Mouse (Mus musculus): ENCODE results near the gene Gm20661.
"Not testable (repeated sequence)": the region's sequence is repeated elsewhere in the genome, so short reads cannot be mapped to it uniquely, and the experiment has no call there.

Gene Gm20661

GRCm38 (mm10) chr9:108001922-108002770, 19.3 kb downstream of the Gm20661 start, which contains the start of gene Ip6k1:
Gene Ip6k1, plus strand, starts transcription at chr9:108002501.
- peak; percentile 99 for DNase-seq (ENCODE audit: inconsistent ontology term)

- no peak for DNase-seq (ENCODE audit: inconsistent ontology term)
Measured at GRCm38 (mm10) chr9:108002778-108003530, 20.1 kb downstream of the Gm20661 start.

- peak; percentile 8 for DNase-seq (ENCODE audit: inconsistent ontology term)
Measured at GRCm38 (mm10) chr9:108003531-108003890, 20.7 kb downstream of the Gm20661 start.

GRCm38 (mm10) chr9:108008041-108008440, 25.2 kb downstream of the Gm20661 start:
- DNase-seq (ENCODE audit: inconsistent ontology term), result no peak

- peak; percentile 11 for DNase-seq (ENCODE audit: inconsistent ontology term)
Measured at GRCm38 (mm10) chr9:108010385-108010784, 27.5 kb downstream of the Gm20661 start.

GRCm38 (mm10) chr9:108013577-108013976, 30.7 kb downstream of the Gm20661 start:
- DNase-seq (ENCODE audit: inconsistent ontology term), result not testable (repeated sequence)

GRCm38 (mm10) chr9:108017127-108017526, 34.3 kb downstream of the Gm20661 start:
- no peak for DNase-seq (ENCODE audit: inconsistent ontology term)

- no peak for DNase-seq (ENCODE audit: inconsistent ontology term)
Measured at GRCm38 (mm10) chr9:108020741-108021140, 37.9 kb downstream of the Gm20661 start.

- DNase-seq (ENCODE audit: inconsistent ontology term), result no peak
Measured at GRCm38 (mm10) chr9:108023216-108023615, 40.4 kb downstream of the Gm20661 start.

- DNase-seq (ENCODE audit: inconsistent ontology term), result no peak
Measured at GRCm38 (mm10) chr9:108026584-108026983, 43.7 kb downstream of the Gm20661 start.

- no peak for DNase-seq (ENCODE audit: inconsistent ontology term)
Measured at GRCm38 (mm10) chr9:108027867-108028266, 45.0 kb downstream of the Gm20661 start.

GRCm38 (mm10) chr9:108032126-108032525, 49.3 kb downstream of the Gm20661 start:
- DNase-seq (ENCODE audit: inconsistent ontology term), result no peak

- no peak for DNase-seq (ENCODE audit: inconsistent ontology term)
Measured at GRCm38 (mm10) chr9:108035331-108036156, 52.7 kb downstream of the Gm20661 start.

Data from Muller cell, postnatal 12 days (primary cell).